Mouse (Mus musculus): ENCODE results near the gene Inpp4b.

GRCm38 (mm10) chr8:81399071-81399470, 56.7 kb downstream of the Inpp4b start:
- no peak for TF ChIP-seq CTCF (IDR thresholded peaks at IDR 0.05; ENCODE audit: low read depth, low read length)
- TF ChIP-seq POLR2A (IDR thresholded peaks at IDR 0.05; ENCODE audit: borderline replicate concordance, low read depth, low read length): no peak

All from bone marrow macrophage, adult 2 months (primary cell).